Mouse (Mus musculus) brain, embryonic 14.5 days (tissue): ENCODE data around the gene Zscan5b. TPM values are rescaled to one million over a fixed set of nuclear protein-coding genes. Genes with fewer than 3 reads are reported as not detected.
"Not testable (repeated sequence)": the region's sequence is repeated elsewhere in the genome, so short reads cannot be mapped to it uniquely, and the experiment has no call there.

ENCODE experiments used
- DNase-seq: peaks from one replicate; pipeline ENCODE4 v3.0.0-alpha.2; 2011; ENCODE audit warnings: low read depth
- CTCF ChIP-seq: fragments of 200-500 bp; IDR thresholded peaks from 2 replicates; pipeline ENCODE4 v1.5.1; 2012; ENCODE audit warnings: inconsistent platforms, mild to moderate bottlenecking, moderate library complexity, borderline replicate concordance; ENCODE audit not compliant: insufficient read depth, insufficient read length; ENCODE audit errors: extremely low read depth
- POLR2A ChIP-seq: fragments of 200-500 bp; IDR thresholded peaks from 2 replicates; pipeline ENCODE4 v1.6.1; 2012; ENCODE audit warnings: mild to moderate bottlenecking, inconsistent platforms, borderline replicate concordance; ENCODE audit not compliant: poor library complexity, insufficient read depth, insufficient read length, severe bottlenecking; ENCODE audit errors: extremely low read depth
- polyA plus RNA-seq: library from polyadenylated mRNA; depleted of rRNA; stranded (reverse); fragments of >200 nt; gene quantifications from 2 replicates; pipeline ENCODE4 v1.2.3, GENCODE M21; 2012; rRNA removed

Zscan5b gene
- not detected in 2 replicates for polyA plus RNA-seq

DNA sequence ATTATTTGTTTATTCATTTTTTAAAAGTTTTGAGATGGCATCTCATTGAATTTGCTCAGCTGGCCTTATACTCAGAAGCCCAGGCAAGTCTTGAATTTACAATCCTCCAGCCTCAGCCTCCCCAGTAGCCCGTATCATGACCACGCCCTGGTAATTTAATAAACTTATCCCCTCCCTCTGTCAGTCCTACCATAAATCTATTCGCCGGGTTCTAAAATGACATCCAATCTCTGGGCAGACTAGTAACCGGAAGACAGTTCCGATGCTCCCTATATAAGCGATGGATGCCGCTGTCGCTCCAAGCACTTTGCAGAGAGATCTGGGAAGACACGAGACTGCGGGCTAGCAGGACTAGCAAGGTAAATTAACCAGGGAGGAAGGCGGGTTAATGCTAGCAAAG lies at the start of gene Zscan5b:
Gene Zscan5b, plus strand, starts transcription at position 301 of the 400 bp plus-strand sequence.
- DNase-seq, result no peak
- TF ChIP-seq CTCF (no peak), POLR2A (no peak)

DNA sequence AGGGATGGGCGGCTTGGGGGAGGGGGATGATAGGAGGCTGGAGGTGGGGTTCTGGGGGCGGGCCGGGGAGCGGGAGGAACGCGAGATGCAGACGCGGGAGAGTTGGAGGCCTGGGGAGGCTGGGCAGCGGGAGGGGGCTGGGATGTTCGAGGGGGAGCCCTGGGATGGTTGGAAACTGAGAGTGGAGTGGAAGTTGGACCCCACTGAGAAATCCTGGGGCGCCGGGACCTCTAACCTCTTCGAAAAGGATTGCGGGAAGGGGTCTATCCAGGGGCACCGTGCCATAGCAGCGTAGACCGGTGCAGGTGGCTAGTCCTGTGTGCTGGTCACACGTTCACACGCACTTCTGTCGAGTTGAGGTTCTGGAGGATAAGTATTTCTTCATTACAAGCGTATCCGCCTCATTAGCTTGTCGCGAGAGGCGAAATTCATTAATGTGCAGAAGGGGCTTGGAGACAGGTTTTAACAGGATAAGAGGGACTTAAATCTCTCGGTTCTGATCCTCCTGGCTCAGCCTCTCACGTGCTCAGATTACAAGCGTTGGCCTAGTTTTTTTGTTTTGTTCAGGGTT lies 49.3 kb upstream of the Zscan5b start:
- DNase-seq, result peak; percentile 72
- TF ChIP-seq POLR2A, result 0 out of 2 replicates have a peak, but pooled peaks have one; percentile 2
- no peak for TF ChIP-seq CTCF

DNA sequence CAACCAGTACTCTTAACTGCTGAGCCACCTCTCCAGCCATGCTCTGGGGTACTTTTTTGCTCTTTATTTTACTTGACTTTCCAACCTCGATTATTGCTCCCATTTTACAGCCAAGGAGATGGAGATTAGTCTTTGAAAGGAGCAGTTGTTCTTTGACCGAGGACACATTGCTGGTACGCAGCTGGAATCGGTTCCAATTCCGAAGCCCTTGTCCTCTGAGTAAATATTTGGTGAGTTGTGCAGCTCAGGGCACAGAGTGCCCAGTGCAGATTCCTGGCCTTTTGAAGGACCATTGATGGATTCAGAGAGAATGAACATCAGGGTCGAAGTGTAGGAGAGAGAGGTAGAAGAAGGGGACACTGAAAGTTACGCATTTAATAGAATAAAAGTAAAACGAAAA lies 48.2 kb upstream of the Zscan5b start:
- DNase-seq, result no peak
- TF ChIP-seq POLR2A, result no peak
- no peak for TF ChIP-seq CTCF

DNA sequence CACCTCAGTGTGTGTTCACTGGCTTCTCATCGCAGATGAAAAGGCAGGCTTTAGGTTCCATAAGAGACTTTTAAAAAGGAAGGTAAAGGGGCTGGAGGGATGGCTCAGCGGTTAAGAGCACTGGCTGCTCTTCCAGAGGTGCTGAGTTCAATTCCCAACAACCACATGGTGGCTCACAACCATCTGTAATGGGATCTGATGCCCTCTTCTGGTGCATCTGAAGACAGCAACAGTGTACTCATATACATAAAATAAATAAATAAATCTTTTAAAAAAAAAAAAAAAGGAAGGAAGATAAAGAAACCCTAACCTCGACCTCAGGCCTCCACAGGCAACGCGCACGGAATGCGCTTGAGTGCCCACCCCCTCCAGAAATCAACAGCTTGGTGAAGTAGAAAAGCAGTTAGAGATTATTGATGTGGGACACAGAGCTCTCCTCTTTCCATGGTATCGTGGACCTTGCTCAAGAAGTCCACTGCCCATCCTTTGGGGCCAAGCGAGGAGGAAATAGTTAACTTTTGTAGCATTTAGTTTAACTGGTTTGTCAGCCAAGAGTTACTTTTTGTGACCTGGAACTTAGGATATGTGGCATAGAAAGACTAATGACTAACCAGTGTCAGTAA lies 47.6 kb upstream of the Zscan5b start:
- DNase-seq, result not testable (repeated sequence)

DNA sequence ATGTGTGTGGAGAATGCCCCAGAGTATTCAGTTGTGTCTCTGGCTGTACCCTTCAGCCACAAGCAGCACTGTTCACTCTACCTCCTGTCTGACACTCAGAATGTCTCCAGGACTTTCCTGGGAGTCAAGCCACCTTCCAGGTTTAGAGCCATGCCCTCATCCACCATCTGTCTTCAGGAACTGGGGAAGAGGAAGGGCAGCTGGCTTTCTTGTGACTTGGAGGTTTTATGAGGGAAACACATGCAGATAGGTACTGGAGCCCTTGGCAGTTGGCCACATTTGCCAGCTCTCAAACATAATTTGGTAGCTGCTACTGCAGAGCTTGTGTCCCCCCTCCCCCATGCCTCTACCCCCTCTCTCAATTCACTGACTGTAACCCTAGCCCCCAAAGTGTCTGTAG lies 43.1 kb upstream of the Zscan5b start:
- no peak for TF ChIP-seq POLR2A
- TF ChIP-seq CTCF, result no peak
- DNase-seq, result no peak

DNA sequence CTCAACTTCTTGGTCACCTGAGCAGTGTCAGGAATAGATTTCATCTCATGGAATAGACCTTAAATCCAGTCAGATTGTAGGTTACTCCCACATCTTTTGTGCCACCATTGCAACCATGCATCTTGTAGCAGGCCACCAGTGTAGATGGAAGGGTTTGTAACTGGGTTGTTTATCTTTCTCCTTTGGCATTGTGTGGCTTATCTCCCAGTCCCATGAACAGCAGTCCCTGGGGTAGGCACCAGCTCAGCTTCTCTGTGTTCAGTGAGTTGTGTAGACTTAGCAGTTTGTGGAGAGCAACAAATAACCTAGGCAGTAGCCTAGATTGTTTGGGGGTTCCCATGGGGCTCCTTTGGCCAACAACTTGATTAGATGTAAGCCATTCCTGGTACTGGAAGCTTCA lies 39.2 kb upstream of the Zscan5b start:
- no peak for TF ChIP-seq CTCF
- no peak for TF ChIP-seq POLR2A
- no peak for DNase-seq

DNA sequence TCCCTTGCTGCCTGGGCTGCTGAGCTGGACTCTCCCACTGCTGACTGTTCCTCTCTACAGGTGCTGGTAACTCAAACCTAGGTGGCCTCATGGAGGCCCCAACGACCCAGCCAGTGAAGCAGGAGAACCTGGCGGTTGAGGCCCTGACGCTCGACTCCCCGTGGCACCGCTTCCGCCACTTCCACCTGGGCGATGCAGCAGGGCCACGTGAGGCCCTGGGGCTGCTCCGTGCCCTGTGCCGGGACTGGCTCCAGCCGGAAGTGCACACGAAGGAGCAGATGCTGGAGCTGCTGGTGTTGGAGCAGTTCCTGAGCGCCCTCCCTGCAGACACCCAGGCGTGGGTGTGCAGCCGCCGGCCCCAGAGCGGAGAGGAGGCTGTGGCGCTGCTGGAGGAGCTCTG lies 38.3 kb upstream of the Zscan5b start:
- no peak for TF ChIP-seq CTCF
- TF ChIP-seq POLR2A, result no peak
- no peak for DNase-seq

DNA sequence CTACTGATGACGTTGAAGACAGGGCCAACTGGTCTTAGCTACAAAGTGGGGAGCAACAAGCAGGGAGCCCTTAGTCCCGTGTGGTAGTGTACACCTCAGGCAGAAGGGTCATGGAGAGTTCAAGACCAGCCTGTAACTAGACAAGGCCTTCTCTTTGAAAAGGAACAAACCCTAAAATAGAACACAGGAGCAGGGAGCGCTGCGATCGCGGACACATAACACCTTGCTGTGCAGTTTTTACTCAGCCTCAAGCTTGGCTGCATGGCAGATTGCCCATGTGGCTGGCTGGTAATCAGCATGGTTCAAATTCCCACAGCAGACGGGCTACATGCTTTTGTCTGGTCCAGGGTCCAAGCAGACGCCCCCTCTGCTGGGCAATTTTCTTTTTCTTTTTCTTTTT lies 37.6 kb upstream of the Zscan5b start:
- peak; percentile 14 for DNase-seq
- TF ChIP-seq POLR2A (no peak), CTCF (no peak)

DNA sequence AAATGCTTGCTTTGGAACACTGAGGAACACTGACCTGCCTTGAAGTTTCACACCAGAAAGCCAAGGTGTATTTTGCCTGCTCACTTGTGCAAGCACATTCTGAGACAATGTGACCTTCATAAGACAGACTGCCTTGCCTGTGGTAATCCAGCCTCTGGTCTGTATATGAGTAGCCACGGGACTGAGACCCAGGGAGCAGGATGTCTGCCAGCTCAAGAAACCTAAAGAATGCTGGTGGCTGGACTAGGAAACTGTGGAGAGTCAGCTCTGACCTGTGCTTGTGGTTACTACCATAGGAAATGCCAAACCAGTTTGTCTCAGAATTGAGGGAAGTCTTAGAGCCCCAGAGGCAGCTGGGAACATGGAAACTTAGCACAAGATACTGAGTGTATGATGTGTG lies 36.7 kb upstream of the Zscan5b start:
- no peak for TF ChIP-seq POLR2A
- TF ChIP-seq CTCF, result no peak

DNA sequence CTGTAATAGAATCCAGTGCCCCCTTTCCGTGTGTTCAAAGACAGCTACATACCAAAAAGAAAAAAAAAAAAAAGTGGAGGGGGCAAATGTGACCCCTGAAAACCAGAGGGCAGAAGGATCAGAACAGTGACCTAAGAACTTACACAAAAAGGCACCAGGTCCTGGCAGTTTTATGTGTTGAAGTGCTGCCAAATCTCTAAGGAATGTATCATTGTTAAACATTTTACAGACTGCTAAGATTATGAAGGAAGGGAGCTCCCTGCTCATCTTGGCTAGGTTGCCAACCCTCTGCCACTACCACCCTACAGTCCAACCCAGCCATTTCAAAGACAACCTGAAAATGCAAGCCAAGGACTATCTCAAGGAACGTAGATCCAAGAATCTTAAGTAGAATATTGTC lies 35.9 kb upstream of the Zscan5b start:
- TF ChIP-seq CTCF (no peak), POLR2A (no peak)
- DNase-seq, result no peak

More for the DNA sequence above, 36.7 kb upstream of the Zscan5b start:
- DNase-seq, result no peak

DNA sequence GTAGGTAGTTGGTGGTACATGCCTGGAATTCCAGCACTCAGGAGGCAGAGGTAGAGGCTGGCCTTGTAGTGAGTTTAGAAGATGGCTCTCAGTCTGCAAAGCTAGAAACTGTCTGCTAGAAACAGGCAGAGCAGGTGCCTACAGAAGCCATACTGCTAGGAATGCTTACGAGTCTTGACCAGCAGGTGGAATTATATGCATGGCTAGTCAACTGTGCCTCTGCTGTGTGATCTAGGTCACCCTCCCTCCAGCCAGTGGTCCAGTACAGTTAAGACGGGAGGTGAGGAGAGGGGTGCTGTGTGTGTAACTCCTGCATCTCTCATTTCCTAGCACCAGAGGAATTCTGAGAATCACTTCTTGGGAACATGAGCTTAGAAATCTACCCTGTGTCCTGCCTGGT lies 35.3 kb upstream of the Zscan5b start:
- DNase-seq, result no peak

DNA sequence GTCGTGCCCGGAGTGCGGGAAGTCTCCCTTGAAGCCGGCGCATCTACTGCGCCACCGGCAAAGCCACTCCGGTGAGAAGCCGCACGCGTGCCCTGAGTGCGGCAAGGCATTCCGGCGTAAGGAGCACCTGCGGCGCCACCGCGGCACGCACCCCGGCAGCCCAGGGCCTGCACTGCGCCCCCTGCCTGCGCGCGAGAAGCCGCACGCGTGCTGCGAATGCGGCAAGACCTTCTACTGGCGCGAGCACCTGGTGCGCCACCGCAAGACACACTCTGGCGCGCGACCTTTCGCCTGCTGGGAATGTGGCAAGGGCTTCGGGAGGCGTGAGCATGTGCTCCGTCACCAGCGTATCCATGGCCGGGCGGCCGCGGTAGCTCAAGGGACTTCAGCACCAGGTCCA lies 32.5 kb upstream of the Zscan5b start:
- no peak for DNase-seq
- TF ChIP-seq CTCF (peak; percentile 11; the same call in 1 of the 2 replicates), POLR2A (no peak)

More for the DNA sequence above, 35.3 kb upstream of the Zscan5b start:
- no peak for TF ChIP-seq POLR2A
- no peak for TF ChIP-seq CTCF

DNA sequence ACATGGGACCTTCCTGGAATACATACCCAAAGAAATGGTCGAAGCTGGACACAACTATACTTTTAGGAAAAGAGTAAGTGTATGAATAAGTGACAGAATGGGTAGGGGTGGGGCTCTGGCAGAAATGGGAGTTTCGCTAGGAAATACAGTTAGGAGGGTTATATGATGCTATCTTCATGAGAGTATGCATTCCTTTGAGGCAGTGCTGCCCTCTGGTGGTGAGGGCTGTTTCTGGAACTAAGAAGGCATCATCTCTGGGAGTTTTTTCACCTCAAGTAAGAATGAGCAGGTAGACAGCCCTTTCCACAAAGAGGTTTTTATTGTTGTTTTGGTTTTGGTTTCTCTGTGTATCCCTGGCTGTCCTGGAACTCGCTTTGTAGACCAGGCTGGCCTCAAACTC lies 30.7 kb upstream of the Zscan5b start:
- peak; percentile 75 for DNase-seq
- TF ChIP-seq CTCF, result peak; percentile 75; the same call in 1 of the 2 replicates
- TF ChIP-seq POLR2A, result no peak

DNA sequence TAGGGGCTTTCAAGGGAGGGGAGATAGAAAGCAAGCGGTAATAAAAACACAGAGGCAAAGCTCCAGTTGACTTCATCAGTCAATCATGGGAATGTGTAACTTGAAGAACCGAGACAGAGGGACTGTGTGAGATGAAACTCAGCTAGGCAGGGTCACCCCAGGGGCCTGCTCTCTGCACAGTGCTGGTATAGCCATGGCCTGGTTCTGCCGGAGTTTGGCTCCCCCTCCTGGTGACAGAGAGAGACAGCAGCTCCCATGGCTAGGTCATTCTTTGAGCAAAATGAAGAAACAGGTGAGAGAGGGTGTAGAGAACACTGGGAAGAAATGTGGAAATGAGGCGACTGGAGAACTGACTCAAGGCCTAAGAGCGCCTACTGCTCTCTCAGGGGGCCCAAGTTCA lies 27.9 kb upstream of the Zscan5b start:
- peak; percentile 56 for DNase-seq
- TF ChIP-seq CTCF, result peak; percentile 92
- TF ChIP-seq POLR2A, result no peak
